Mouse (Mus musculus): ENCODE data around the gene Stag1.
"Not testable (repeated sequence)": the region's sequence is repeated elsewhere in the genome, so short reads cannot be mapped to it uniquely, and the experiment has no call there.

Stag1 gene

DNA sequence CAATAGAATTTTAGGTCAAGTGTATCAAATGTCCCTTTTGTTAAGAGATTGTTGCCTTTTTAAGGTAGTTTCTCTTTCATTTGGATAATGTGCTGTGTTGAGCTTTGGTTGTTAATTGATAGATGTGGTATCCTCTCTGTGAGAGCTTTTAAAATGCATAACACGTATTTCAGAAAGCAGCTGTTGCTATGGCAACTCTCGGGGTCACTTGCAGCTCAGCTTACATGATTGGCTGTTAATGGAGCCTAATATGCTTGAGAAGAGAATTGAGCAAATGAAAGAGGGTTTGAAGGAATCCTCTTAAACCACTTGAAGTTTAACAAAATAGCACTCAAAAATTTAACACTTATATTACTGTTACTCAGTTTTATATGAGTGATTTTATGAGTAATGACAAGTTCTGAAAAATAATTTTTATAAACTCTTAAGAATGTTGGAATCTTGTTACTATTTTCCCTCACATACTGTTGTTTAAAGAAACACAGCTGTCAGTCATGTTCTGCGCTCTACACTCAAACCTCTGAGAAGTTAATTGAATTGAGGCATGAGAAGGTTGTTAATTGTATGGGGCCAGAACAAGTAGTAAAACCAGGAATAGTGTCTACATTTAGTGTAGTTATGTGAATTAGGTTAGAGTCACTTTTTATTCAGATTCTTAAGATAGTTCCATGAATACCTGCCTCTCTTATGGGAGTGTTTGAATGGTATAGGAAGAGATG, 88.3 kb downstream of the Stag1 start:
- no peak for DNase-seq (ENCODE audit: low spot score in 2 of 2)

DNA sequence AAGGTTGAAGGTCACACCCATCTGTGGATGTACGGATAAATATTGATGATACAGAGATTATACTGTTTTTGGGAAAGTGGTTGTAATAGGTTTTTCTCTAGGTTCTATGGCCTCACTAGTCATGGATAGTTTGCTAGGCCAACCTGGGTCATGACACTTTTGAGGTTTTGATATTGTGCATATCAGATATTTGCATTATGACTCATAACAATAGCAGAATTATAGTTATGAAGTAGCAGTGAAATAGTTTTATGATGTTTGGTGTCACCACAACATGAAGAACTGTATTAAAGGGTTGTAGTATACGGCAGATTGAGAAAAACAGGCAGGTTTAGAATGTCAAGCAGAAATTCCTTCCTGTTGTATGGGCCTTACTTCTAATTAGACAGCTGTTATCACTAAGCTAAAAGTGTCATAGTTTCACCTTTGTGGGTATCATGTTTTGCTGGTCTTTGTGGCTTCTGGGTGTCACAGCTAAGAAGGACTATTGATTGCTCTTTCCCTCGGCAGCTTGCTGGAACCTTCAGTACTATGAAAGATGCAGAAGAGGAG, 92.2 kb downstream of the Stag1 start:
- DNase-seq (ENCODE audit: low spot score in 2 of 2): no peak

DNA sequence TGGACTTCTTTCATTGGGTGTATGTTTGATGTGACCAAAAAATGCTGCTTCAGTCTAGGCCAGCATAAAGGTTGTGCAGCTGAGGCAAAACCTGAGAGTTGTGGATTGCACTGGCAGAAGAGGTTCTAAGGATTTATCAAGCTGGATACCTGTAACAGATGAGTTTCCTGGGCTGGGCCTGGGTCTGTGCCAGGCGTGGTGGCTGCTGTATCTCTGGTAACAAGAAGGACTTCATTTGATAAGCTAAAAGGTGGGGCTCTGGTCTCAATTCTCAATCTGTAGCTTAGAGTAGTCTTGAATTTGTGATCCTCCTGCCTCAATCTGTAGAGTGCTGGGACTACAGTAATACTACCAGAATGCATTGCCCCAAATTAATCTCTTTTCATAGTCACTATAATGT, 94.6 kb downstream of the Stag1 start:
- no peak for DNase-seq (ENCODE audit: low spot score in 2 of 2)

DNA sequence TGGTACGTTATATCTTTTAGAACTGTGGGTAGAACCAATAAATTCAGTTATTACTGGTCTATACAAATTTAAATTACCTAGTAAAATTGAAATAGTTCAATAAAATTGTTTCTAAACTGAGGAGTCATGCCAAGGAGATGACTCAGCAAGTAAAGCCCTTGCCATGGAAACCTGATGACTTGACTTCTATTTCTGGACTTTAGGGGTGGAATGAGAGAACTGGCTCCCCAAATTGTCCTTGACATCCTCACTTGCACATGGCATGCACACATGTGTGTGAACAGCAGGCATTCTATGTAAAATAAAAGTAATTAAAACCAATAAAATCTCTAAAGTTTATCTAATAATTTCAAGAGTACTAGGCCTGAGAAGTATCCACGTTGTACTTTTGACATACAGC, 98.9 kb downstream of the Stag1 start:
- DNase-seq (ENCODE audit: low spot score in 2 of 2): no peak

DNA sequence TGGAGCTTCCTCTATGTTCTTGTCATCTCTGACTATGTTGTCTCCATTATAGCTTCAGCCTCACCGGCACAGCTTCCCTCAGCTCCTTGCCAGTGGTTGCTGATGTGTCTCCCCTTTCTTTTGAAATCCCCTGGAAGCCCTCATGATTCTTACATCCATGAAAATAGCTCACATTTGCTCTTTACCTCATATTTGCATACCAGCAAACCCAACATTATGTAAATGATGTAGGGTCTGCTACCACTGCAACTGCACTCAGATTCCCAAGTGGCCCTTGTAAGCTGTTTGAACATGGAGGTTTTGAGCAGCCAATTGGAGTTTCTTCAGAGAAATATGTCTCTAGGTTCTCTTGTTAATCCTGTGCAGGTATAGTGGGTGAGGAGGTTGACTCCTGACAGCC, 110.0 kb downstream of the Stag1 start:
- no peak for DNase-seq (ENCODE audit: low spot score in 2 of 2)

DNA sequence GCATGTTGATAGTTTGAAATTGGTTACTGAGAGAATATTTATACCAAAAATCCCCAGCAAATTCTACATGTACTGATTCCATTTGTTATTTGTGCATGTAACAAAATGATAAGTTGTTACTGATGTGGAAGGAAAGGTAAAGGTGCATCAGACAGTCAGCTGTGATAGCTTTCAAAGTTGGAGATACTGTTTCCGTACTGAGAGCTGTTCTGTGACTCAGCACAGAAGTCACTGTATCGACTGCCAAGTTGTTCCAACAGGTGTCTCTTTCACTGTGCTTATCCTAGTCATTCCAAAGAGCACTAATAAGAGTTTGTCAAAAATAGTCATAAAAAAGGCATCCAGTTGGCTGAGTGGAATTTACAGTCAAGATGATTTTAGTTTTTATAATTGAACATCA, 114.1 kb downstream of the Stag1 start:
- DNase-seq (ENCODE audit: low spot score in 2 of 2): no peak

DNA sequence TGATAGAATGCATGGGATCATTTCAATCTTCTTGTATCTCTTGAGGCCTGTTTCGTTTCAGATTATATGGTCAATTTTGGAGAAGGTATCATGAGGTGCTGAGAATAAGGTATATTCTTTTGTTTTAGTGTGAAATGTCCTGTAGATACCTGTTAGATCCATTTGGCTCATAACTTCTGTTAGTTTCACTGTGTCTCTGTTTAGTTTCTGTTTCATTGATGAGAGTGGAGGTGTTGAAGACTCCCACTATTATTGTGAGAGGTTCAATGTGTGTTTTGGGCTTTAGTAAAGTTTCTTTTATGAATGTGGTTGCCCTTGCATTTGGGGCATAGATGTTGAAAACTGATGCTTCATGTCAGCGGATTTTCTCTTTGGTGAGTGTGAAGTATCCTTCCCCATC, 127.2 kb downstream of the Stag1 start:
- not testable (repeated sequence) for DNase-seq (ENCODE audit: low spot score in 2 of 2)

DNA sequence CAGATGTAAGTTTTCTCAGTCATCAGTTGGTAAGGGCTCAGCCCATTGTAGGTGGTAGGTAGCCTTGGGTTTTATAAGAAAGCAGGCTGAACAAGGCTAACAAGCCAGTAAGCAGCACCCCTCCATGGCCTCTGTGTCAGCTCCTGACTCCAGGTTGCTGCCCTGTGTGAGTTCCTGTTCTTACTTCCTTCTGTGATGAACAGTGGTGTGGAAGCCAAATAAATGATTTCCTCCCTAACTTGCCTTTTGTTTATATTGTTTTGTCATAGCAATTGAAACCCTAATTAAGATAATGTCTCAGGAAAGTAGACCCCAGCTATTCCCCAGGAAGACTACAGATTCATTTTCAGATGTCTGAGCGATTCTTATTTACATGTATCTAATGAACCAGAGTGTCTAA, 134.2 kb downstream of the Stag1 start:
- no peak for DNase-seq (ENCODE audit: low spot score in 2 of 2)

DNA sequence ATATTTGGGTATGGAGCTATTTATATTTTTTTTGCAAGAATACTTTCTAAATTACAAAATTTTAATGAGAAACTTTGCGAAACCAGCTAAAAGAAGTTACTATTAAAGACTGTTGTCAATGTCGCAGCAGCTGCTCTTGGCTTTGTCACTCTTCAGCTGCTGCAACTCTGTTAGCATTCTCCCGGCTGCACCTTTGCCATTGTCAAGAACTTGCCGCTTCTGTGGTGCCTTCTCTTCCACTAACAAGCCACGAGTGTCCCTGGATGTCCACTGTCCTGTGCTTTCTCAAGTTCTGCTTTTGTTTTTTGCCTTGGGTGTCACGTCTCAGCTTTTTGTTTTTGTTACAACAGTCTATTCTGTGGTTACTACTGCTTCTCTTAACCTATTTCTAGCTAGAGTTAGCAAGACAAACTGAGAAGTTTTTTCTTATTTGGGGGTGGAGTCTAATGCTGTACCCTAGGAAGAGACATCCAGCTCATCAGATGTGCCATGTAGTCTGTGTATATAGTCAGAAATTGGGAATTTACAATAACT, 136.4 kb downstream of the Stag1 start:
- no peak for DNase-seq (ENCODE audit: low spot score in 2 of 2)

DNA sequence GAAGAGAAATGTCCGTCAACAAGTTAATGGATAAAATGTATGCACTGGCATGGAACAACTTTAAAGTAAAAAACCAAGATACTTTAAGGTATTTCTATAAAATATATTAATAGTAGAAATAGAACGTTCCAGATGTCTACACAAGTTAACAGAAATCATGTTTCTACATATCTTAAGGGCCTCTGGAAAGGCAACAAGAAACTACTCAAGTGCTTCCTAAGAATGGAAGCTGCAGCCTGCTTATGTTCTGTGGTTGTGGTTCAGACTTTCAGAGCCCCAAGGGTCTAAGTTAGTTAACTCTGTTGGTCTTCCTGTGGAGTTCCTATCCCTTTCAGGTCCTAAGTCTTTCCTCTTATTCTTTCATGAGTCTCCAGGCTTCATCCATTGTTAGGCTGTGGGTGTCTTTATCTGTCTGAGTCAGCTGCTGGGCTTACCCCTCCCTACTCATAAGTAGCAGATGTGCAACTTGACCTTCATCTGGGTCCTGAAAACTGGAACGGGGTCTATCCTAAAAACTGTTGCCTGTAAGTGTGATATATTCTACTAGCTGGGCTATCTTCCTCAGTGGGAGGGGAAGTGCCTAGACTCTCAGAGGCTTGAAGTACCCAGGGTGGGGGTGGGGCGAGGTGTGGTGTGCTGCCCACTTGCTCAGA, 138.5 kb downstream of the Stag1 start:
- DNase-seq (ENCODE audit: low spot score in 2 of 2): no peak

DNA sequence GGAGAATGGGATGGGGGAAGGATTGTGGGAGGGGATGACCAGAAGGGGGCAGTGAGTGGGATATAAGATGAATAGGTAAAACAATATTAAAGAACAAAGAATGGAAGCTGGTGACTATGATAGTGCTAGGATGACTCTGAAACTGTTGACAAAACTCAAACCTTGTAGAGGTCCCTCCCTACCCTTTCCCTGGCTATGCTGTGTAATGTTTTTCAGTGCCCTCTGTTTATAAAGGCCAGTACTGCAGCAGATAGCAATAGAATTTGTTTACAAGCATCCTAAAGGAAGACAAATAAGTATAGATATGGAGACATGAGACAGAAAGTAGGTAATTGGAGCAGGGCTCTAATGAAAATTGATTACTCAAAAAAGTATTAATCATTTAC, 139.0 kb downstream of the Stag1 start:
- DNase-seq (ENCODE audit: low spot score in 2 of 2): no peak

DNA sequence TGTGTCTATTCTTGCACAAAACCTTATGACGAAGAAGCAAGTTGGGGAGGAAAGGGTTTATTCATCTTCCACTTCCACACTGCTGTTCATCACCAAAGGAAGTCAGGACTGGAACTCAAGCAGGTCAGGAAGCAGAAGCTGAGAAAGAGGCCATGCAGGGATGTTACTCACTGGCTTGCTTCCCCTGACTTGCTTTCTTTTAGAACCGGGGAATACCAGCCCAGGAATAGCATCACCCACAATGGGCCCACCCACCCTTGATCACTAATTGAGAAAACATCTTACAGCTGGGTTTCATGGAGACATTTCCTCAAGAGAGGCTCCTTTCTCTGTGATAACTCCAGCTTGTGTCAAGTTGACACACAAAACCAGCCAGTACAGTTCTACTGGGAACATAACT, 179.6 kb downstream of the Stag1 start:
- DNase-seq (ENCODE audit: low spot score in 2 of 2): not testable (repeated sequence)

DNA sequence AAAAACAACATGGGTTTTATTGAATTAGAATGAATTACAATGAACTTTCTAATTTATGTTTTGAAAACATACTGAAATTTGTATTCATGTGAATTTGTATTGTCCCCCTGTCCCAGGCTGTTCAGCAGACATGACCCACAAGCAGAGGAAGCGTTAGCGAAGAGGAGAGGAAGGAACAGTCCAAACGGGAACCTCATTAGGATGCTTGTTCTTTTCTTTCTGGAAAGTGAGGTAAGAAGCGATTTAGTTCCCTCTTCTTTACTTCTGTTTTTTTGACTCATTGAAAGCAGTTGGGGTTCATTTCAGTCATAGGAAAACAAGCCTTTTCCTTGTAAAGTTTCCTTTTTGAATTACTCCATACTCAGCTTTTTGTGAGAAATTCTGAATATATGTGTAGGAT, 268.4 kb downstream of the Stag1 start:
- DNase-seq (ENCODE audit: low spot score in 2 of 2): no peak

DNA sequence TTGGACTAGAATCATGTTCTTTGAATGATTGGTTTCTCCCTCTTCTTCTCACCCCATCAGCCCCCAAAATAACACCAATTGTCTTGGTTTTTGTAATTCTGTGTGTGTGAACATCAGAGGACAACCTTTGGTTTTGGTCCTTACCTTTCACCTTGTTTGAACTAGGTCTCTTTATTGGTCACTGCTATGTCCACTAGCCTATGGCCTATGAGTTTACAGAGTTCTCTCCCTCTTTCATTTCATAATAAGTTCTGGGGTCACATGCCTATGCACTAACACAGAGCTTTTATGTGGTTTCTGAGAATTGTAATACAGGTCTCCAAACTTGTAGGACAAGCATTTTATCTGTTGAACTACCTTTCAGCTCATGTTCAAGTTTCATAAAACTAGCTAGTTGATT, 272.0 kb downstream of the Stag1 start:
- no peak for DNase-seq (ENCODE audit: low spot score in 2 of 2)

DNA sequence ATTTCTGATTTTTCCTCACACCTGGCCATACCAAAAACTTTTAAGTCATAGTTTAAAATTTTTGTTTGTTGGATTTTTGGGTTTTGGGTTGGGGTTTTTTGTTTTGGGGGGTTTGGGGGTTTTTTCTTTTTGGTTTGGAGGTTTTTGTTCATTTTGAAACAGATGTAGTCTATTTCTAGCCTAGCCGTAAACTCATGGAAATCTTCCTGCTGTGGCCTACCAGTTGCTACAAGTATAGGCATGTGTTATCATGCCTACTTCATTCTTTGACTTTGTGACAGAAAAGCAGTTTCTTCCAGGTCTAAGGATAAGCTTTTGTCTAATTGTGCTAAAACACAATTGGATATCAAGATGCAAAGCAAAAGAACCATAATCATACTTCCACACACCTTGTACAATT, 298.5 kb downstream of the Stag1 start:
- DNase-seq (ENCODE audit: low spot score in 2 of 2): no peak

DNA sequence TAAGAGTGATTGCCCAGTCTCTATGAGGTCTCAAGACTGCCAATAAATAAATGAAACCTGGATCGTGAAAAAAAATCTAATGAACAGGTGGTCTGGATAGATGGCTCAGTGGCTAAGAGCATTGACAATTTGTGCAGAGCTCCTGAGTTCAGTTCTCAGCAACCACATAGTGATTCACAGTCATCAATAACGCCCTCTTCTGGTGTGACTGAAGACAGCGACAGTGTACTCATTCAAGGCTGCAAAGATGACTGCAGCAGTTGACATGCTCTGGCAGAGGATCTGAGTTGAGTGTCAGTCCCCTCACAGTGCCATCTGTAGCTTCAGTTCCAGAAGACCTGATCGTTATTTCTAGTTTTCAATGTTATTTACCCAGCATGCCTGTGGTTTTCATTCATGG, 300.4 kb downstream of the Stag1 start:
- DNase-seq (ENCODE audit: low spot score in 2 of 2): no peak

DNA sequence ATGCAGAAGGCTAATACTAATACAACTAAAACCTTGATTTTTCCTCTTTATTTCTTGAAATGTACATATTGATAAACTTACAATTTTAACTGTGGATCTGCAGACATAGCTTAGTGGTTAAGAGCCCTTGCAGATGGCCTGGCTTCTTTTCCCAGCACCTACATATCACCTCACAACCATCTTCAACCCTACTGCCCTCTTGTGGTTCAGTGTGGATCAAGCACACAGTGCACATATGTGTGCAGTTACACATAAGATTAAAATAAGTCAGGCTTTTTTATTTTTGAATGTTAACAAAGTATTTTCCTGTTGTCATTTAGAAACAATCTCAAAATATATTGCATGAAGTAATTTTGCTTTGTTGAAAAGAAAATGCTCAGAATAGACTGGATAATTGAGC, 312.8 kb downstream of the Stag1 start:
- peak; percentile 9 to 39 for DNase-seq (ENCODE audit: low spot score in 2 of 2)

DNA sequence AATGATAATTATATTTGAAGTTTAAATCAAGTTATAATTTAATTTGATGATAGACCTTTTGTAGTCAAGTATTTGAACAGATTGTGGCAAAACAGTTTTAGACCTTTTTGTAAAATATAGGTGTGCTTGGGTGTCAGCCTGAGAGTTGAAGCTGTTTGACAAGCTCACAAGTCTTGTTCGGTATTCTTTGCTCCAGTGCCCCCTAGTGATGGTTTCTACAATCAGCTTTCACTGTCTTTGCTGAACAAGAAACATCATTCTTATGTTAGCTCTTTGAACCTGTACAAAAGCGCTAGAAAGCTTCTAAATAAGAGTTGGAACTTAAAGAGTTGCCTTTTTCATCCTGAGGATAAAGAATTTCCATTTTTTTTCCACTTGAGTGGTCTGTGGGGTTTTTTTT, 319.5 kb downstream of the Stag1 start:
- DNase-seq (ENCODE audit: low spot score in 2 of 2): peak; percentile 9 to 69

DNA sequence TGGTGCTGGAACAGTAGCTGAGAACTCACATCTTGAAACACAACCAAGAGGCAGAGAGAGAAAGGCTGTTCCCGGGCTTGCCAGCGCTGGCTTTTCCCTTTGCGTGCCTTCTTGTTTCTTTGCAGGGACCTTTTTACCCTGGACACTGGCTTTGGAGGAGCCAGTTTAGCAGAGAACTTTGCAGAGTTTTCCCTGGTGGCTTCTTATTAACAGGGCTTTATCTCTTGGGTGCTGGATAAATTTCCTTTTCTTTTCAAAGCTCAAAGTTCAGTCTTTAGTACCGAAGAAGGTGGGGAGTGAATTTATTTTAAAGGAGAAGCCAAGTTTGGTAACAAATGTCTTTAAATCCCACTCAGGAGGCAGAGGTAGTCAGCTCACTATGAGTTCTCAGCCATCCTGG, 329.0 kb downstream of the Stag1 start:
- DNase-seq (ENCODE audit: low spot score in 2 of 2): no peak

DNA sequence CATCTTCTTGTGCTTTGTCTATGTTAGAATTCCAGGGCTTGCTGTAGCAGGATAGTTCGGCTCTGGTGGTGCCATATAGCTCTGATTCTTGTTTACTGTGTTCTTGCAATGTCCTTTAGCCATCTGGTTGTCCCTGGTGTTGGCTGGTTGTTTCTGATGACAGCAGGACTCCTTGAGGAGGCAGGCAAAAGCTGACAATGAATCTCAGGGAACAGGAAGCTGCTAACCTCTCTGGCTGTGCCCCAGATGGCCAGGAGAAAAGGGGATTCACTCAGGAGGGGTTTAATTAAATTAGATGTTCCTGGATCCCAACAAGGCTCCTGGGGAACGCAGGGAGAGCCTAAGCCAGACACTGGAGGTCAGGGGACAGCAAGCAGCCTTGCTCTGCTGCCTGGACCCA, 344.4 kb downstream of the Stag1 start:
- no peak for DNase-seq (ENCODE audit: low spot score in 2 of 2)

DNA sequence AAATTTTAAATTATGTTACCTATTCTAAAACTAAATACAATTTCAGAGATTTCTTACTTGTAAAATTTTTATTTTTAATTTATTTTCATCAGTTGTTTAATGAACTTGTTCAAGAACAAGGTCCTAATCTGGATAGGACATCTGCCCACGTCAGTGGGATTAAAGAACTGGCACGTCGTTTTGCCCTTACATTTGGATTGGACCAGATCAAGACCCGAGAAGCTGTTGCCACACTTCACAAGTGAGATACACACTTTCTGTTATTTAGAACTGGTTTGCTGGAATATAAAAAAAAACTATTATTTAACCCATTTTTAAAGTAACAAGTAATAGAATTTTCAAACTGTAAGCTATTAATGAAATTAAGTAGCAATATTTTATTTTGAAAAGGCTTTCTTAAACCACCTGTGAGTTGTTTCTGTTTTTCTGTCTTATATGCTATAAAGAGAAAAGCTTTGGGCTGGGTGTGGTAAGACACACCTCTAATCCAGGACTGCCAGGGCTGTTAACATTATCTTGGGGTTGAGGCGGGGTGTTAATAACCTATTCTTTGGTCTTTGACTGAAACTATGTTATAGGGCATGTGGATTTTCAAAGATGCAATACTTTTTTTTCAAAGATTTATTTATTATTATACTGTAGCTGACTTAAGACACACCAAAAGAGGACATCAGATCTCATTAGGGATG, 347.2 kb downstream of the Stag1 start:
- no peak for DNase-seq (ENCODE audit: low spot score in 2 of 2)

DNA sequence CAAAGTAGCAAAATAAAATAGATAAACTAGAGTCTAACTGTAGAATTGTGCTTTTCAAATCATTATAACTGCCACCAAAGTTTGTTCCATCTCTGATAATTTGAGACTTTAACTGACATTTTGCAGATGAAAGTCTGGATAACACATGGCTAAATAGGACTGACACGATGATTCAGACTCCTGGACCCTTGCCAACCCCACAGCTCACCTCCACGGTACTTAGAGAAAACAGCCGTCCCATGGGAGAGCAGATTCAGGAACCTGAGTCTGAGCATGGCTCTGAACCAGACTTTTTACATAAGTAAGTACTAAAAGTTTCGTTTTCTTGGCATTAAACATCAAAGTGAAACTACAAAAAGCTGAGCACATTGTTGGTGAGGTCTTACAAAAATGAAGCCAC, 353.9 kb downstream of the Stag1 start:
- no peak for DNase-seq (ENCODE audit: low spot score in 2 of 2)
